Mouse (Mus musculus) ES-Bruce4 (cell line): ENCODE results near the gene Bicd2.

Source experiments
- EP300 ChIP-seq: IDR thresholded peaks from 2 replicates; pipeline ENCODE4 v1.6.1; 2011; ENCODE audit warnings: low read depth, low read length; ENCODE audit not compliant: insufficient read depth
- POLR2A ChIP-seq: IDR thresholded peaks from one replicate; pipeline ENCODE4 v1.8.1; 2011; ENCODE audit warnings: low read length; ENCODE audit not compliant: insufficient read depth

DNA sequence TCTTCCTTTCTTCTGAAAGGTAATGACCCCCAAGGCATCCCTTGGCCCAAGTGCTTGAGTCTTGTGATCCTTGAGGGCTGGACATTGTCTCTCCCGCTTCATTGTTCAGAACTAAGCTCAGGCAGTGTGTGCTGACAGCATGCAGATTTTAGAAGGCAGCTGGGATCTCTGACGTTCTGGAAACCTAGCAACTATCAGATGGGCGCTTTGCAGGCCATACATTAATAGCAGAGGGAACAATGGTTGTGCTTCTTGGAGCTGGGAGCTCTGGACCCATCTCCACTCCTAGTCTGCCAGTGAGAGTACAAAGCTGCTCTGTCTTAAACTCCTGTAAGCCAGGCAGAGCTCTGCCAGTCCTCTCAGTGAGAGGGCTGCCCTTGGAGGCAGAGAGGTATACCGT lies 94.8 kb downstream of the Bicd2 start:
- TF ChIP-seq POLR2A (no peak), EP300 (no peak)
